11 mouse cellular contexts compared by ENCODE assay signal in genomic region chr3:58783602-58784218, GRCm38 (mm10). TPM values are rescaled to one million over a fixed set of nuclear protein-coding genes. Genes with fewer than 3 reads are reported as not detected.
DNase-seq lines count a peak whose midpoint lies in the region; ATAC-seq lines count a peak whose summit lies in the region.
"Had no signal": no experiment of that assay in that cellular context is flagged by ENCODE, and none has a peak within 500 bp of the region (broad histone marks: within the 10 kb centered on the region; RNA-seq: fewer than 3 reads in every experiment).

No protein-coding gene starts in this region.

- H3K4me1 ChIP-seq in hindbrain, embryonic 13.5 days (replicated peaks), result no peaks in the 10 kb centered on the region
- H3K4me1 ChIP-seq in hindbrain, embryonic 14.5 days (replicated peaks; ENCODE audit: control insufficient read depth, insufficient read depth, low read length), result no peaks in the 10 kb centered on the region
- no peaks in the 10 kb centered on the region for H3K4me1 ChIP-seq in neural tube, embryonic 12.5 days
- H3K4me1 ChIP-seq in limb, embryonic 13.5 days, result peaks cover 4% of the 10 kb centered on the region
- H3K4me1 ChIP-seq: heart, embryonic 12.5 days; liver, embryonic 12.5 days had no signal

- no peak overlapping the region for H3K4me2 ChIP-seq in hindbrain, embryonic 13.5 days
- no peak overlapping the region for H3K4me2 ChIP-seq in hindbrain, embryonic 14.5 days (replicated peaks)
- H3K4me2 ChIP-seq in neural tube, embryonic 12.5 days (replicated peaks), result no peak overlapping the region
- H3K4me2 ChIP-seq in limb, embryonic 13.5 days (replicated peaks), result no peak overlapping the region
- H3K4me2 ChIP-seq: heart, embryonic 12.5 days; liver, embryonic 12.5 days had no signal

- no peaks in the 10 kb centered on the region for H3K27me3 ChIP-seq in hindbrain, embryonic 13.5 days
- H3K27me3 ChIP-seq in hindbrain, embryonic 14.5 days (ENCODE audit: control insufficient read depth, insufficient read depth, low read length), result no peaks in the 10 kb centered on the region
- H3K27me3 ChIP-seq in neural tube, embryonic 12.5 days (replicated peaks), result no peaks in the 10 kb centered on the region
- H3K27me3 ChIP-seq in limb, embryonic 13.5 days, result no peaks in the 10 kb centered on the region
- H3K27me3 ChIP-seq: heart, embryonic 12.5 days; liver, embryonic 12.5 days had no signal

- H3K9me3 ChIP-seq in hindbrain, embryonic 13.5 days, result no peaks in the 10 kb centered on the region
- H3K9me3 ChIP-seq in hindbrain, embryonic 14.5 days (ENCODE audit: control insufficient read depth, low read length), result no peaks in the 10 kb centered on the region
- H3K9me3 ChIP-seq in neural tube, embryonic 12.5 days, result no peaks in the 10 kb centered on the region
- H3K9me3 ChIP-seq in limb, embryonic 13.5 days, result no peaks in the 10 kb centered on the region
- H3K9me3 ChIP-seq: heart, embryonic 12.5 days; liver, embryonic 12.5 days had no signal

- no peak for DNase-seq in hindbrain, embryonic 14.5 days (ENCODE audit: low spot score)
- DNase-seq in neural tube, embryonic 10.5 days (ENCODE audit: extremely low spot score, low spot score), result no peak
- DNase-seq in testis, postnatal 14 days (ENCODE audit: low spot score), result peak; percentile 8
- DNase-seq in thymus, postnatal 14 days, result no peak
- DNase-seq in right cerebral cortex, postnatal 4 days, result no peak
- DNase-seq: thymus, adult 18-20 months had no signal

- 56% methylated on average over 8 of the region's 8 CpGs for WGBS in hindbrain, embryonic 13.5 days
- 58% methylated on average over 8 of the region's 8 CpGs for WGBS in hindbrain, embryonic 14.5 days
- 54% methylated on average over 8 of the region's 8 CpGs for WGBS in neural tube, embryonic 12.5 days
- 58% methylated on average over 8 of the region's 8 CpGs for WGBS in limb, embryonic 13.5 days

- H3K4me3 ChIP-seq in hindbrain, embryonic 13.5 days, result no peak overlapping the region
- H3K4me3 ChIP-seq in hindbrain, embryonic 14.5 days (replicated peaks; ENCODE audit: low read length), result no peak overlapping the region
- no peak overlapping the region for H3K4me3 ChIP-seq in neural tube, embryonic 12.5 days
- no peak overlapping the region for H3K4me3 ChIP-seq in limb, embryonic 13.5 days
- H3K4me3 ChIP-seq: heart, embryonic 12.5 days; liver, embryonic 12.5 days had no signal

- no peak overlapping the region for H3K9ac ChIP-seq in hindbrain, embryonic 13.5 days
- H3K9ac ChIP-seq in hindbrain, embryonic 14.5 days, result no peak overlapping the region
- H3K9ac ChIP-seq in neural tube, embryonic 12.5 days, result no peak overlapping the region
- H3K9ac ChIP-seq in limb, embryonic 13.5 days, result no peak overlapping the region
- H3K9ac ChIP-seq: heart, embryonic 12.5 days; liver, embryonic 12.5 days had no signal

- ATAC-seq in hindbrain, embryonic 13.5 days (ENCODE audit: low FRiP score), result peak; percentile 41; the same call in 1 of the 2 replicates
- ATAC-seq in hindbrain, embryonic 14.5 days (ENCODE audit: low FRiP score), result no peak; the same call in 1 of the 2 replicates
- ATAC-seq in neural tube, embryonic 12.5 days (ENCODE audit: low FRiP score, low read depth), result peak; percentile 29; the same call in 1 of the 2 replicates
- ATAC-seq in limb, embryonic 13.5 days (ENCODE audit: low FRiP score, low read depth), result peak; percentile 32; the same call in 1 of the 2 replicates
- ATAC-seq: liver, embryonic 12.5 days had no signal

- H3K36me3 ChIP-seq in hindbrain, embryonic 13.5 days, result no peaks in the 10 kb centered on the region
- no peaks in the 10 kb centered on the region for H3K36me3 ChIP-seq in hindbrain, embryonic 14.5 days (replicated peaks; ENCODE audit: control insufficient read depth, insufficient read depth)
- H3K36me3 ChIP-seq in neural tube, embryonic 12.5 days, result no peaks in the 10 kb centered on the region
- H3K36me3 ChIP-seq in limb, embryonic 13.5 days, result no peaks in the 10 kb centered on the region
- H3K36me3 ChIP-seq: heart, embryonic 12.5 days; liver, embryonic 12.5 days had no signal

- no peak overlapping the region for H3K27ac ChIP-seq in hindbrain, embryonic 13.5 days
- H3K27ac ChIP-seq in hindbrain, embryonic 14.5 days, result no peak overlapping the region
- H3K27ac ChIP-seq in neural tube, embryonic 12.5 days, result no peak overlapping the region
- no peak overlapping the region for H3K27ac ChIP-seq in limb, embryonic 13.5 days
- H3K27ac ChIP-seq: liver, embryonic 12.5 days had no signal

RNA-seq across cellular contexts. Expression of gene Mindy4b-ps, which starts 38.4 kb away (rescaled TPM):
- polyA plus RNA-seq in hindbrain, embryonic 13.5 days (2015; fragmentation: Nextera tagmentation; extraction: Ambion mirVana), result not detected in 2 replicates
- 0.09 TPM in 1 of 2 replicates, not detected in the other for polyA plus RNA-seq in hindbrain, embryonic 14.5 days (2014; fragmentation: Nextera tagmentation; extraction: Ambion mirVana)
- polyA plus RNA-seq in neural tube, embryonic 12.5 days (2016; fragmentation: Nextera tagmentation; extraction: Ambion mirVana), result not detected in 2 replicates
- polyA plus RNA-seq in limb, embryonic 13.5 days (2015; fragmentation: Nextera tagmentation; extraction: Ambion mirVana), result 0.18 TPM in 1 of 2 replicates, not detected in the other
- polyA plus RNA-seq: heart, embryonic 12.5 days; liver, embryonic 12.5 days had no signal
